Mouse (Mus musculus): ENCODE measurements around the gene March2. TPM values are rescaled to one million over a fixed set of nuclear protein-coding genes. Genes with fewer than 3 reads are reported as not detected.

Gene March2
- total RNA-seq (2023) = 59.5 TPM

DNA sequence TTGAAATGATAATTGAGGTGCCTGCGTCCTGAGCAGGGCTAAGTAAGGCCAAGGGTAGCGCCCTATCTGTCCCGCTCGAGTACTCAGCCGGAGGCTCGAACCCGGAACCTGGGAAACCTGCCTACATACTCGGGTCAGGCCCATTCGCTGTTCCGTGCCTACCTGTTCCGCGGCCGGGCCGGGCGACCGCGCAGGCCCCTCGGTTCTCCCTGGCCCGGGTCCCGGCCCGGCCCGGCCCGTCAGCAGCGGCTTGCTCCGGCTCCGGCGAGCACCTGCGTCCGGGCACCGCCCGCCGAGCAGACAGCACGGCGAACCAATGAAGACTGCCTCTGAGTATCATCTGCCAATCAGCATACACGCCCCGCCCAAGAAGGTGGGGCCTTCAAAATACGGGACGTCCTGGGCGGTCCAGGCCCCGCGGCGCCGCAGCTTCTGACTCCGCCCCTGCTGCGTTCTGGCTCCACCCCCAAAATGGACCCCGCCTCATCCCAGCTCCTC is at the start of gene March2:
TSS of gene March2 (minus strand) at position 287 of the 498 bp plus-strand sequence.

DNA sequence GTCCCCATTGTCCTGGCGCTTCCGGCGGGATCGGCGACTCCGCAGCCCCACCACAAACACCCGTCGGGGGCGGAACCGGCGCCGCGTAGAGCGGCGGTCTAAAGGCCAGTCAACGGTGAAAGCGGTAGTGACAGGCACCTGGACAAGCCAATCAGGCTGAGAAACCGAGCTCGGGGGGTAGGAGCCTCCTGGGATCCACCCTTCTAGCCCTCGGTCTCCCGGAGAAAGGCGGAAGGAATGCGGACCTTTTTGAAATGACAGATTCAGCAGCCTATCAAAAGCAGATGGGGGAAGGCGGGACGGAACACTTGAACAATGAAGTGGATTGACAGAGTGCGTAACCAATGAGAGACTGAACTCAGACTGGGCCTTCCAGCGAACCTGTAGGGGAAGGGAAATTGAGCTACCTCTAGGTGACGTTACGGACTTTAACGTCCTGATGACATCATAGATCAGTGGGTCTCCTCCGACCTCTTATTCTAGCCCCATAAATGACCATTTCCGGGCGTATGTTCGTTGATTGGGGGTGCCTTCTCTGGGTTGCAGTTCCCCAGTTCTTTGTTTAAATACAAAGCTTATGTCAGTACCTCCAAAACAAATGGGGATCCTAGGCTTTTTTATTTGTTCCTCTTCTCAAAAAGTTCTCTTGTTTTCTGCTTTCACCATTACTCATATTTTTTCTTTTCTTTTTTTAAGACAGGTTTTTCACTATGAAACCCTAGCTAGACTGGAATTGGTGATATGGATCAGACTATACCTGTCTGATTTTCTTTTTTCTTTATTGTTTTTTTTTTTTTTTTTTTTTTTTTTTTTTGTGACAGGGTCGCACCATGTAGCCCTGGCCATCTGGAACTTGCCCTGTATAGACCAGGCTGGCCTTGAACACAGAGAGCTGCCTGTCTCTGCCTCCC is 42.0 kb upstream of the March2 start, which contains the start of gene Rab11b:
TSS of gene Rab11b (minus strand) at position 276 of the 911 bp plus-strand sequence.

DNA sequence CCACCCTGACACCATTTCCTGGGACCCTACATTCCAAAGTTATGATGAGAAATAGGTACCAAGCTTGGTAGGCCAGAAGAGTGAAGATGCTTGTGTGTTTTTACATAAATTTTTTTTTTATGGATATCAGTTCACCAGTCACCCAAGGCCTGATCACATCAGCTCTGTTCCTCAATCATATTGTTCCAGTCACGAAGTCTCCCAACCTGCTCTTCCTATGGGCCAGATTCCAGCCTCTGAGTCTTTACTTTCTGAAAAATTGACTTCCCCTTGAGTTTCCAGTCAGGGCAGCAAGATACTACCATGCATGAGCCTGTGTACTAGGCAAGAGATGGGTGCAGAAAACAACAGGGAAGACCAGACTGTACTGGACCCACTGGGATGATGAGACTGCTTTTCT is 31.7 kb downstream of the March2 start, which contains the start of gene Hnrnpm:
TSS of gene Hnrnpm (minus strand) at position 101 of the 400 bp plus-strand sequence.

DNA sequence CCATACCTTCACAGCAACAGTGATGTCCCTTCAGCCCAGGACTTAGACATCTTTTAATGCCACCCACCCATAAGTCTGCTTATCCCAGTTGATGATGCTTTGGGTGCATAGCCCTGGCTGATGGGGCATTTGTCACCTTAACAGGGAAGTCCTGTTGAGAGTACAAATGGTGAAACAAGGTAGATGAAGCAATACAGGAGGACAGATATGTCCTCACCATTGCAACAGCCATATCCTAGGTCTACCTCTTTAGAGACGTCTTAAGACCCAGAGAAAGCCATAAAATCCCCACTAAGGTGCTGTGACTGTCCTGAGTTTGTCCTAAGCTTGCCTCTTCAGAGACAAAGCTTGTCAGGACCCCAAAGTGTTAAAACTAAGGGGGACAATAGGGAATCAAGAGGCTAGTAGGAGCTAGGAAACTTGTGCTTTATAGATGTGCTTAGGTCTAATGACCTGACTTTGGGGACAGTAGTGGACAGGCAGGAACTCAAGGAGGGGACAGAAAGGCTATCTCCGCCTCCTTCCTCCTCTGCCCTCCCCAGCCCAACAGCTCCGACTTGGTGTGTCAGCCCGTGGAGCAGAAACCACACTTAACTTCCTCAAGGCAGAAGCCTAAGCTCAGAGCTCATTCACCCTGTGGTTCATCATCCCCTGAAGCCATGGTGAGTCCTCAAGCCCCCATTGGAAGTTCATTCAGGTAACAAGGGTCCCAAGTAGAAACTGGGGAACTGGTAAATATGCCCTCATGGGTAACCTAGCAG is 80.8 kb downstream of the March2 start, which contains the start of gene Pram1:
TSS of gene Pram1 (plus strand) at position 541 of the 761 bp plus-strand sequence.

Other genes with a start within 250 kb of the March2 start
- gene Adamts10, start 194.5 kb downstream of the March2 start, total RNA-seq (2023) = 157 TPM
- 9.5 TPM for gene Myo1f, start 163.0 kb downstream of the March2 start, total RNA-seq (2023)
- 41.4 TPM for gene Zfp414, start 89.6 kb downstream of the March2 start, total RNA-seq (2023)
- 4.3 TPM for gene Pram1, start 80.6 kb downstream of the March2 start, total RNA-seq (2023)
- 342 TPM for gene Hnrnpm, start 31.8 kb downstream of the March2 start, total RNA-seq (2023)
- 213 TPM for gene Rab11b, start 41.9 kb upstream of the March2 start, total RNA-seq (2023)
- 1.1 TPM for gene Angptl4, start 63.2 kb upstream of the March2 start, total RNA-seq (2023)
- gene Kank3, start 91.8 kb upstream of the March2 start, total RNA-seq (2023) = 1.9 TPM
- 5,043 TPM for gene Rps28, start 105.9 kb upstream of the March2 start, total RNA-seq (2023)
- 121 TPM for gene Ndufa7, start 105.9 kb upstream of the March2 start, total RNA-seq (2023)
- gene Cd320, start 124.4 kb upstream of the March2 start, total RNA-seq (2023) = 8.2 TPM
- gene Gm7029, start 155.2 kb upstream of the March2 start, total RNA-seq (2023) = not detected
- gene Kifc1, start 172.0 kb upstream of the March2 start, total RNA-seq (2023) = 11.2 TPM
- gene Platr17, start 186.5 kb upstream of the March2 start, total RNA-seq (2023) = 2.3 TPM
- gene Daxx, start 190.7 kb upstream of the March2 start, total RNA-seq (2023) = 68.7 TPM
- gene Tapbp, start 197.2 kb upstream of the March2 start, total RNA-seq (2023) = 309 TPM
- 29.6 TPM for gene Zbtb22, start 197.2 kb upstream of the March2 start, total RNA-seq (2023)
- gene Rgl2, start 210.9 kb upstream of the March2 start, total RNA-seq (2023) = 187 TPM
- gene Pfdn6, start 221.7 kb upstream of the March2 start, total RNA-seq (2023) = 61.6 TPM
- 60.7 TPM for gene Wdr46, start 222.0 kb upstream of the March2 start, total RNA-seq (2023)
- 14.8 TPM for gene B3galt4, start 232.8 kb upstream of the March2 start, total RNA-seq (2023)
- 55.2 TPM for gene Vps52, start 237.1 kb upstream of the March2 start, total RNA-seq (2023)
- 2,022 TPM for gene Rps18, start 237.3 kb upstream of the March2 start, total RNA-seq (2023)

All from CD4-positive naive resting alpha-beta T cell, adult 57 days (primary cell).